Mouse (Mus musculus) mature B cell (primary cell): ENCODE measurements around the gene Tshr.
"Not testable (repeated sequence)": the region's sequence is repeated elsewhere in the genome, so short reads cannot be mapped to it uniquely, and the experiment has no call there.

Source experiments
- in situ Hi-C: fragments of 300-500 bp; cut with MboI; formaldehyde crosslinking; loops from 2 replicates; pipeline ENCODE4 v1.14.3; 2019

Tshr gene

GRCm38 (mm10) chr12:91384281-91385017 is at the start of gene Tshr, which contains the start of gene Cep128:
Gene Tshr (plus strand): TSS chr12:91384563.
Gene Cep128 (minus strand): TSS chr12:91384409.
- in situ Hi-C loops, result loop anchor here (10.0 kb wide), 1 partner anchor 190 kb away; no protein-coding TSS in a partner anchor

- in situ Hi-C loops, result not testable (repeated sequence)
These were observed 45.7 kb upstream of the Tshr start for GRCm38 (mm10) chr12:91338656-91339055.

- in situ Hi-C loops, result no loop called here
These were observed 30.6 kb upstream of the Tshr start for GRCm38 (mm10) chr12:91353783-91354182.

- in situ Hi-C loops, result no loop called here
These were observed 15.2 kb upstream of the Tshr start for GRCm38 (mm10) chr12:91369173-91369572.

- in situ Hi-C loops, result loop anchor here (10.0 kb wide), 1 partner anchor 191 kb away; no protein-coding TSS in a partner anchor
These were observed 673 bp upstream of the Tshr start for GRCm38 (mm10) chr12:91383516-91384264.

- in situ Hi-C loops, result loop anchor here (25.0 kb wide), 1 partner anchor 387 kb away; the partner anchor contains the start of gene Ston2
These were observed 16.1 kb downstream of the Tshr start for GRCm38 (mm10) chr12:91400232-91401048.

- in situ Hi-C loops, result loop anchor here (25.0 kb wide), 1 partner anchor 386 kb away; the partner anchor contains the start of gene Ston2
These were observed 16.6 kb downstream of the Tshr start for GRCm38 (mm10) chr12:91401049-91401352.

- in situ Hi-C loops, result loop anchor here (25.0 kb wide), 1 partner anchor 377 kb away; the partner anchor contains the start of gene Ston2
These were observed 25.9 kb downstream of the Tshr start for GRCm38 (mm10) chr12:91410306-91410705.

- in situ Hi-C loops, result loop anchor here (25.0 kb wide), 1 partner anchor 375 kb away; the partner anchor contains the start of gene Ston2
These were observed 28.3 kb downstream of the Tshr start for GRCm38 (mm10) chr12:91412461-91413182.

GRCm38 (mm10) chr12:91415112-91415511 is 30.7 kb downstream of the Tshr start:
- in situ Hi-C loops, result loop anchor here (25.0 kb wide), 1 partner anchor 372 kb away; the partner anchor contains the start of gene Ston2

GRCm38 (mm10) chr12:91416828-91417227 is 32.5 kb downstream of the Tshr start:
- in situ Hi-C loops, result loop anchor here (25.0 kb wide), 1 partner anchor 370 kb away; the partner anchor contains the start of gene Ston2

GRCm38 (mm10) chr12:91418791-91419190 is 34.4 kb downstream of the Tshr start:
- in situ Hi-C loops, result loop anchor here (25.0 kb wide), 1 partner anchor 369 kb away; the partner anchor contains the start of gene Ston2

- in situ Hi-C loops, result loop anchor here (25.0 kb wide), 1 partner anchor 366 kb away; the partner anchor contains the start of gene Ston2
These were observed 36.9 kb downstream of the Tshr start for GRCm38 (mm10) chr12:91421272-91421671.

GRCm38 (mm10) chr12:91423125-91423820 is 38.9 kb downstream of the Tshr start:
- in situ Hi-C loops, result loop anchor here (25.0 kb wide), 1 partner anchor 364 kb away; the partner anchor contains the start of gene Ston2

- in situ Hi-C loops, result no loop called here
These were observed 42.1 kb downstream of the Tshr start for GRCm38 (mm10) chr12:91426499-91426898.

GRCm38 (mm10) chr12:91427129-91427528 is 42.8 kb downstream of the Tshr start:
- in situ Hi-C loops, result no loop called here

GRCm38 (mm10) chr12:91482195-91482733 is 97.9 kb downstream of the Tshr start:
- in situ Hi-C loops, result no loop called here

- in situ Hi-C loops, result no loop called here
These were observed 102.0 kb downstream of the Tshr start for GRCm38 (mm10) chr12:91486342-91486741.

- in situ Hi-C loops, result no loop called here
These were observed 104.0 kb downstream of the Tshr start for GRCm38 (mm10) chr12:91488406-91488805.
